Mouse (Mus musculus) layer of hippocampus, postnatal 25 days (tissue): ENCODE measurements around the gene Hfe2. TPM values are rescaled to one million over a fixed set of nuclear protein-coding genes. Genes with fewer than 3 reads are reported as not detected.
"Not testable (repeated sequence)": the region's sequence is repeated elsewhere in the genome, so short reads cannot be mapped to it uniquely, and the experiment has no call there.

ENCODE experiments used
- DNase-seq, 2 experiments: peaks; one replicate each; pipeline ENCODE4 v3.0.0; 2022; ENCODE audit warnings: mixed read lengths in 2 of 2, low spot score in 1 of 2; ENCODE audit errors: extremely low spot score in 1 of 2
- total RNA-seq, 2 experiments: library from RNA; stranded (reverse); gene quantifications; 2 replicates each; pipeline ENCODE4 v1.2.3; 2021

Gene Hfe2
- total RNA-seq, result under 1 TPM in 1 of 2 experiments, not detected in 1; 0.12 TPM

DNA sequence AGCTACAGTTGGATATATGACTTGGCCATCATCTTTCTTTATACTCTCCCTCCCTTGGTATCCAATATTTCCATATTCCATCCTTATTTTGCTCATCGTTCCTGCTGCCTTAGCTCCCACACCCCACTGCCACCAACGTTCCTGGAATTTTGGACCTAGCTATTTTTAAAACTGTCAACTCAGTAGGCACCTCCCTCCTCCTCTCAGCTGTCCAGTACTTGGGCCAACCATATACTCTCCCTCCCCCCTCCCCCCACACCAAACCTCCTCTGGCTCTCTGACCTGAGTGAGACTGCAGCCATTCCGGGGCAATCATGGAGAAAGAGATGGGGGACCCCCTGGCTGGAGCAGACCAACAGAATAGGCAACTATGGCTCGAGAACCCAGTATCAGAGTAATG, at the start of gene Hfe2:
Gene Hfe2, plus strand, starts transcription at position 259 of the 400 bp plus-strand sequence.
- no peak for DNase-seq

DNA sequence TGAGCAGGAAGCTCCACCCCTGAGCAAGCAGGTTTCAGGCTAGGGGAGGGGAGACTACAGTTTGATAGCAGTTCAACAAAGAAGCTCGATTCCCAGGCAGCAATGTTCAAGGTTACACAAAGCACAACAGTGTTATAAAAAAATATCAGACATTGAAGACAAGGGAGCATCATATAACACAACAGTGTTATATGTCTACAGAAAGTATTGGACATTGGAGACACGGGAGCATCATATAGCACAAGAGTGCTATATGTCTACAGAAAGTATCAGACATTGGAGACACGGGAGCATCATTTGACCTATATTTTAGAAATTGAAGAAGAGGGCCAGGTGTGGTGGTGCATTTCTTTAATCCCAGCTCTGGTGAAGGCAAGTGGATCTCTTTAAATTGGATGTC, 47.9 kb upstream of the Hfe2 start:
- DNase-seq, result no peak

DNA sequence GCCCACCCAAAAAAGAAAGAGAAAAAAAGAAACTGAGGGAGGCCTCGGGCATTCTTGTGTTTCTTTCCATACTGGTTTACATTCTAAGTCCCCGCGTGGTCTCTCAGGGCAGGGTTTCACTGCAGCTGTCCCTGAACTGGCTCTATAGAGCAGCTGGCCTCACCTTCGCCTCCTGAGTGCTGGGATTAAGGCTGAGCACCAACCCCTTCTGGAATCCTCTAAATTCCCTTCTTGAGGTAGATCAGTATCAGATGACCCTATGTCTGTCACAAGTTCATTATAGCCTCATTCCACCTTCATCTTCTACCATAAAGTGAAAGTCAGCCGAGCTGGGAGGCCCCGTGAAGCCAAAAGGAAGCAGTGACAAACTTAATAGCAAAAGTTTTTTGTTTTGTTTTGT, 47.4 kb upstream of the Hfe2 start:
- no peak for DNase-seq

- no peak for DNase-seq
These were observed 45.7 kb upstream of the Hfe2 start for GRCm38 (mm10) chr3:96479249-96479648.

- DNase-seq, result no peak
These were observed 44.2 kb upstream of the Hfe2 start for GRCm38 (mm10) chr3:96480684-96481270.

GRCm38 (mm10) chr3:96481856-96482255, 43.1 kb upstream of the Hfe2 start:
- DNase-seq, result no peak

DNA sequence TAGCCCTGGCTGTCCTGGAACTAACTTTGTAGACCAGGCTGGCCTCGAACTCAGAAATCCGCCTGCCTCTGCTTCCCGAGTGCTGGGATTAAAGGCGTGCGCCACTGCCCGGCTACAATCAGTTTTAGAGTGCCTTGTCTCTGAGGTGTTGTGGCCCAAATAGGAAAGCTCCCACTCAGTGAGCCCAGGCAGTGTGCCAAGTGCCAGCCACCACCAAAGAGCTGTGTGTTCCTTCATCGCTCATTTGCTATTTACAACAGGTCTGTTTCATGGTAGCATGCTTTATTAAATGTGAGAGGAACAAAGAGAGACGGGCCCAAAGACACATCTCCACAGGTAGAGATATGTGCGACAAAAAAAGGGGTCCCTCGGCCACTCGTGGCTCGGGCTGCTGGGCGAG, 42.5 kb upstream of the Hfe2 start:
- no peak for DNase-seq

GRCm38 (mm10) chr3:96483044-96483443, 41.9 kb upstream of the Hfe2 start:
- DNase-seq, result not testable (repeated sequence)

DNA sequence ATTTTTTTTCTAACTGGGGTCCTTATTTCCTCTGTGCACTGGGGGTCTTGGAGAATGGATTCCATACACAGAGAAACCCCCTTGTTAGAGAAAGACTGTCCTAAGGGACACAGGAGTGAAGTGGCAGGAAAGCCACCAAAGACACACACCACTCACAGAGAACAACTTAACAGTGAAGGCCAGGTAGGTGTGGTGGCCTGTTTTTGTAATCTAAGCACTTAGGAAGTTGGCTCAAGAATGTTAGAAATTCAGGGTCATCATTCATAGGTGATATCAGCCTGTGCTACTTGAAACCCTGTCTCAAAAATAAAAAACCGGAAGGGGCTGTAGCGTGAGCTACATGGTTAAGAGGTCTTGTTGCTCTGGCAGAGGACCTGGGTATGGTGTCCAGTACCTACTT, 41.0 kb upstream of the Hfe2 start:
- no peak for DNase-seq

DNA sequence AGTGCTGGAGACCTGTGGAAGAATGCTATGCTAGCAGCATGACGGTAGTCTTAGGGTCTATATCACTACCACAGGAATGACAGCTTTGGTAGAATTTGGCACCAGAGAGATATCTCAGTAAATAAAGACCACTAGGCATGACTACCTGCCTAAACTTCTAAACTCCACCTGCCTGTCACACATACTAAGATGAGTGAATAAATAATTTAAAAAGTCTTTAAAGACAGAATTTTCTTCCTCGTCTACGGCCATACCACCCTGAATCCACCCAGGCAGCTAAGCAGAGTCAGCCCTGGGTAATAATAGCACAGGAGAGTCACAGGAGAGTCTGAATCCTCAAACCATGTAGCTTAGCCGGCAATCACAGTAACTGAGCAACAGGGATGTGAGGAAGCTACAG, 40.1 kb upstream of the Hfe2 start:
- DNase-seq, result no peak

GRCm38 (mm10) chr3:96485361-96485760, 39.6 kb upstream of the Hfe2 start:
- DNase-seq, result no peak

DNA sequence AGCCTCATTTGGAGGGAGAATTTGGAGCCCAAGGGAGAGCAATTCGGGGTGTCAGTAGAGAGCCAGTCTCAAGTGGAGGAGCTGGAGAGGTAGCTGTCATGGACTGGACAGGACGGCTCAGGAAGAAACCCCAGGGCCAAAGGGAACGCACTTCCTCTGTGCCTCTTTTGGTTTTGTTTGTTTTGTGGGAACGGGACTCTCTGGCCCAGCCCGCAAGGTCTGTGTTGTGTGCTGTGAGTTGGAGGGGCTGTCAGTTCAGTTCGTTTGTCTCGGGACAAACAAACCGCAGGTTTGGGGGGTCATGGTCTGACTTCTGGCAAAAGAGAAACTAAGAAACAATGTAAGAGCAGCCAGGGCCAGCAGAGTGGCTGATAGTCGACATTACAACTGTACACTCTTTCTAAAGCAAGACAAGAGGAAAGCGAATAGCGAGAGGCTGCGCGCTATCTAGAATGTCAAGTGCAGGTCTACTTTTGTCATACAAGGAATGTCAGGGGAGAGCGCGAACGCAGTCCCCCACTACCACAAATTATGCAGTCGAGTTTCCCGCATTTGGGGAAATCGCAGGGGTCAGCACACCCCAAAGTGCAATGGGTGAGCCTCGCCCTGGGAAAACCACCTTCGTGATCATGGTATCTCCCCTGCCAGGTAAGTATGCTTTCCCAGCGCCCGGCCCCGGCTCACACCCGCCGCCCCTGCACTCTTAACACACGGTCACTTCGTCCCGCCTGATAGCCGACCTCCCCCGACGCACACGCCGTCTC, 38.7 kb upstream of the Hfe2 start:
- DNase-seq, result not testable (repeated sequence)

- DNase-seq, result not testable (repeated sequence)
These were observed 38.0 kb upstream of the Hfe2 start for GRCm38 (mm10) chr3:96486828-96487559.

DNA sequence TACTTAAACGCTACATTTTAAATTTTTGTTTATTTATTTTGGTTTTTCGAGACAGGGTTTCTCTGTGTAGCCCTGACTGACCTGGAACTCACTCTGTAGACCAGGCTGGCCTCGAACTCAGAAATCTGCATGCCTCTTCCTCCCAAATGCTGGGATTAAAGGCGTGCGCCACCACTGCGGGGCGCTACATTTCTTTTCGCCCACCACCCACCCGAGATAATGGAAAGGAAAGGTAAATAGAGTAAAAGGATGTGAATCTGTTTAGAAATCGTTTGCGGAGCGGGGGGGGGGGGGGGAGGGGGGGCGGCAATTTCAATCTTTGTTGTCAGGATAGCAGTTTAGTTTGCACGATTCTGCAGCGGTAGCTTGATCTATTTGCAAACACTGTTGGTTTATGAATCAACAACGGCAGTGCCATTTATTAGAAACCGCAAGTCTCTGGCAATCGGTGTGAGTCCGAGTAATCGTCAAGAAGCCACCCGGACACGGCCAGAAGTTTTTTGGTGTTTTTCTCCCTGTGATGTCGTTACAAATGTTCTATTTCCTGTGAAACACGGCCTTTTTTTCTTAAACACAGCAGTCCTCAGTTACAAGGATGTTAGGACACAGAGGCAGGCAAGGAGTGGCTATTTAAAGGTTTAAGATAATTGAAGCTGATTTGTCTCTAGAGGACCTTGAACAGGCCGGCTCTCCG, 37.2 kb upstream of the Hfe2 start:
- DNase-seq, result peak in 1 of 2 experiments; percentile 31

DNA sequence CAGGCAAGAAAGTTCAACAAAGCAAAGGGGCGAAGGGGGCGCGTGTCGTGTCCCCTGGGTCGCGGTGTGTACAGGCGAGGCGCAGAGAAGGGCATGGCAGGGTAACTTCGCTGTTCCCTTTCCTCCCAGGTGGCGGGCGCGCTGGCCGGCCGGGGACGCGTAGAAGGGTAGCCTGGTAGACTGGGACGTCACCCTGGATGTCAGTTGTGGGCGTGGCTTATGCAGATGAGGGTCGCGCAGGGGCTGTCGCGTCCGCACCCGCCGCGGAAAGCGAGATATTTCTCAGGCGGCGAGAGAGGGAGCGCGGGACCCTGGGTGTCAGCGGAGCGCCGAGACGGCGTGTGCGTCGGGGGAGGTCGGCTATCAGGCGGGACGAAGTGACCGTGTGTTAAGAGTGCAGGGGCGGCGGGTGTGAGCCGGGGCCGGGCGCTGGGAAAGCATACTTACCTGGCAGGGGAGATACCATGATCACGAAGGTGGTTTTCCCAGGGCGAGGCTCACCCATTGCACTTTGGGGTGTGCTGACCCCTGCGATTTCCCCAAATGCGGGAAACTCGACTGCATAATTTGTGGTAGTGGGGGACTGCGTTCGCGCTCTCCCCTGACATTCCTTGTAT, 36.6 kb upstream of the Hfe2 start:
- DNase-seq, result not testable (repeated sequence)

DNA sequence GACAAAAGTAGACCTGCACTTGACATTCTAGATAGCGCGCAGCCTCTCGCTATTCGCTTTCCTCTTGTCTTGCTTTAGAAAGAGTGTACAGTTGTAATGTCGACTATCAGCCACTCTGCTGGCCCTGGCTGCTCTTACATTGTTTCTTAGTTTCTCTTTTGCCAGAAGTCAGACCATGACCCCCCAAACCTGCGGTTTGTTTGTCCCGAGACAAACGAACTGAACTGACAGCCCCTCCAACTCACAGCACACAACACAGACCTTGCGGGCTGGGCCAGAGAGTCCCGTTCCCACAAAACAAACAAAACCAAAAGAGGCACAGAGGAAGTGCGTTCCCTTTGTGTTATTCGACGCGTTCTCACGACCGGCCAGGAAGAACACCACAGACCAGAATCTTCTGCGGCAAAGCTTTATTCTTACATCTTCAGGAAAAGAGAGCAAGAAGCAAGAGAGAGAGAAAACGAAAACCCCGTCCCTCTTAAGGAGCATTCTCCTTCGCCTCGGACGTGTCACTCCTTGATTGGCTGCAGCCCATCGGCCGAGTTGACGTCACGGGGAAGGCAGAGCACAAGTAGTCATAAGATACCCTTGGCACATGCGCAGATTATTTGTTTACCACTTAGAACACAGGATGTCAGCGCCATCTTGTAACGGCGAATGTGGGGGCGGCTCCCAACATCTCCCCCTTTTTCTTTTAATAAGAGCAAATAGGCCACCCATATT, 35.9 kb upstream of the Hfe2 start:
- DNase-seq, result not testable (repeated sequence)

DNA sequence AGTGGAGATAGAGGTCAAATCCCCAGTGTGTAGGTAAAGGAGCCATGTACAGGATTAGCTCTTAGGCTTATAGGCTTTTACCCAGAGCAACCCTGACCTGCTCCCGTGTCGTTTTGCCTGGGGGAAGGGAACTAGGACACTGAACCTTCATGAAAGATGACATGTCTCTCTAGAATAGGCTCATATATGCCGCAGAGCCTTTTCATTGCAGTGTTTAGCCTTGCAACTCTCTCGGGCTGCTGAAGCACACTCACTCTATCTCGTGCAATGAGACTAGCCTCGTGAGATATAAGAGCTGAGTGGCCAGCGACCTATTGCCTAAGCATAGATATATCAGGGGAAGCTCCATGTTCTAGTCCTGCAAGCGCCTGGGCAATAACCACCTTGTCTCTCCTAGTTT, 35.3 kb upstream of the Hfe2 start:
- DNase-seq, result not testable (repeated sequence)

DNA sequence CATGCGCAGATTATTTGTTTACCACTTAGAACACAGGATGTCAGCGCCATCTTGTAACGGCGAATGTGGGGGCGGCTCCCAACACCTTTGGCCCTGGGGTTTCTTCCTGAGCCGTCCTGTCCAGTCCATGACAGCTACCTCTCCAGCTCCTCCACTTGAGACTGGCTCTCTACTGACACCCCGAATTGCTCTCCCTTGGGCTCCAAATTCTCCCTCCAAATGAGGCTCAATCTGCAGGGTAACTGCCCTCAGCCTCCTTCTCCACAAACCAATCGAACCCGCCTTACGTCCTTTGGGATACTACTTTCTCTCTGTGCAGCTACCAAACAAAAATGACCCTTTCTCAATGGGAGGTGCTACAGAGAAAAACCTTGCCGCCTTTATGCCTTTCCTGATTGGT, 30.5 kb upstream of the Hfe2 start:
- not testable (repeated sequence) for DNase-seq

DNA sequence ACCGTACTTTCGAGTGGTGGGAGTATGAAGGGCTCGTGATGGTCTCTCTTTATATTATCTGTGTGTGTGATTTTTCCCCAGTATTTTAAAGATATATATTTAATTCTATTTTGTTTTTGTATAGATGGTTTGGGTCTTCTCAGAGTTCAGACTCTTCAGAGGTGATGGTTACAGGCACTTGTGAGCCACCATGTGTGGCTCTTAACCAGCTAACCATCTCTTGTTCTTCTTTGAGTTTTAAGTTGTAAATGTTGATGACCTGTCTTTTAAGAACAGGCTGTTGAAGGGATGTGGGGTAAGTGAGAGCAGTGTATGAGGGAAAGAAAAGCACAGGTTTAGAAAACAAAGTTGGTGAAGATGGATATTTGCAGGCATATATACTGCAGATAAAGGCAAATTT, 30.1 kb upstream of the Hfe2 start:
- DNase-seq, result no peak
